Mouse (Mus musculus): ENCODE measurements around the gene Clptm1.

Clptm1 gene

GRCm38 (mm10) chr7:19664955-19665841 lies at the start of gene Clptm1:
TSS of gene Clptm1 (minus strand) at chr7:19665033.
- in situ Hi-C loops (cut with MboI): loop anchor here (5.0 kb wide), 2 partner anchors 47 to 48 kb away; no protein-coding TSS in a partner anchor

- in situ Hi-C loops (cut with MboI): loop anchor here (5.0 to 10.0 kb wide), 2 partner anchors 46 to 109 kb away; partner anchors contain the start of genes Clasrp and Clptm1
These were observed 48.8 kb upstream of the Clptm1 start for GRCm38 (mm10) chr7:19713598-19713997.

- in situ Hi-C loops (cut with MboI): loop anchor here (5.0 to 10.0 kb wide), 2 partner anchors 46 to 108 kb away; partner anchors contain the start of genes Clasrp and Clptm1
These were observed 48.4 kb upstream of the Clptm1 start for GRCm38 (mm10) chr7:19713196-19713595.

GRCm38 (mm10) chr7:19712414-19712813 lies 47.6 kb upstream of the Clptm1 start:
- in situ Hi-C loops (cut with MboI): loop anchor here (5.0 to 10.0 kb wide), 2 partner anchors 45 to 108 kb away; partner anchors contain the start of genes Clasrp and Clptm1

- in situ Hi-C loops (cut with MboI): loop anchor here (5.0 to 10.0 kb wide), 2 partner anchors 43 to 106 kb away; partner anchors contain the start of genes Clasrp and Clptm1
These were observed 45.8 kb upstream of the Clptm1 start for GRCm38 (mm10) chr7:19710650-19711049.

GRCm38 (mm10) chr7:19705271-19705670 lies 40.4 kb upstream of the Clptm1 start:
- in situ Hi-C loops (cut with MboI): no loop called here

GRCm38 (mm10) chr7:19704475-19704874 lies 39.6 kb upstream of the Clptm1 start:
- in situ Hi-C loops (cut with MboI): no loop called here

GRCm38 (mm10) chr7:19702859-19703555 lies 38.2 kb upstream of the Clptm1 start:
- in situ Hi-C loops (cut with MboI): no loop called here

GRCm38 (mm10) chr7:19701069-19701761 lies 36.4 kb upstream of the Clptm1 start:
- in situ Hi-C loops (cut with MboI): no loop called here

GRCm38 (mm10) chr7:19700299-19701068 lies 35.7 kb upstream of the Clptm1 start:
- in situ Hi-C loops (cut with MboI): no loop called here

GRCm38 (mm10) chr7:19699827-19700148 lies 35.0 kb upstream of the Clptm1 start:
- in situ Hi-C loops (cut with MboI): no loop called here

- in situ Hi-C loops (cut with MboI): no loop called here
These were observed 34.3 kb upstream of the Clptm1 start, which contains the start of gene Apoe for GRCm38 (mm10) chr7:19698907-19699826. TSS of gene Apoe (minus strand) at chr7:19699188.

- in situ Hi-C loops (cut with MboI): no loop called here
These were observed 33.4 kb upstream of the Clptm1 start for GRCm38 (mm10) chr7:19697949-19698906.

- in situ Hi-C loops (cut with MboI): no loop called here
These were observed 31.6 kb upstream of the Clptm1 start for GRCm38 (mm10) chr7:19696336-19696873.

GRCm38 (mm10) chr7:19695881-19696280 lies 31.0 kb upstream of the Clptm1 start:
- in situ Hi-C loops (cut with MboI): no loop called here

GRCm38 (mm10) chr7:19695213-19695594 lies 30.4 kb upstream of the Clptm1 start:
- in situ Hi-C loops (cut with MboI): no loop called here

- in situ Hi-C loops (cut with MboI): no loop called here
These were observed 29.7 kb upstream of the Clptm1 start for GRCm38 (mm10) chr7:19694336-19695212.

GRCm38 (mm10) chr7:19693421-19693820 lies 28.6 kb upstream of the Clptm1 start:
- in situ Hi-C loops (cut with MboI): no loop called here
